In the genomic region with DNA sequence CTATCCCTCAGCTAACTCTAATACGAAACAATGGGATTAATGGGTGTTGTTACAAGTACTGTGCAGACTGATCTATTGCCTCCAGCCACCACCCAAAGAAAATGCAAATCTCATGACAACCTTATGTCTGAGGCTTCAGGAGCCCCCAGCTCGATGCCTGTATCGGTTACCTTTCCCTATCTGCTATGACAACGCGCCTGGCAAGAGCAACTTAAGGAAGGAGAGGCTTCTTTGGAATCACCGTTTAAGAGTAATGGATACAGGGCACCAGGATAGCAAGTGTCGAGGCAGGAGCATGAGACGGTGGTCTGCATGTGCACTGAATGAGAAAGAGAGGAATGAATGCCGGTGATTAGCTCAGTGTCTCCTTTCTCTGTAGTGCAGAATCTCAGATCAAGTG, we compare ENCODE assay signal across 29 mouse cellular contexts. TPM values are rescaled to one million over a fixed set of nuclear protein-coding genes. Genes with fewer than 3 reads are reported as not detected.
"Had no signal": no experiment of that assay in that cellular context is flagged by ENCODE, and none has a peak within 500 bp of the region (broad histone marks: within the 10 kb centered on the region; RNA-seq: fewer than 3 reads in every experiment).

No protein-coding gene starts in this region.

- H3K36me3 ChIP-seq: embryonic facial prominence, embryonic 12.5 days; embryonic facial prominence, embryonic 13.5 days; embryonic facial prominence, embryonic 15.5 days; forebrain, embryonic 10.5 days; forebrain, embryonic 12.5 days; forebrain, embryonic 15.5 days had no signal

- H3K4me2 ChIP-seq: embryonic facial prominence, embryonic 12.5 days; embryonic facial prominence, embryonic 13.5 days; embryonic facial prominence, embryonic 15.5 days; forebrain, embryonic 12.5 days; forebrain, embryonic 13.5 days; forebrain, embryonic 15.5 days; heart, embryonic 11.5 days had no signal

- ATAC-seq: forebrain, embryonic 13.5 days; forebrain, embryonic 15.5 days; forebrain, embryonic 16.5 days; forebrain, postnatal 0 days had no signal

- H3K4me1 ChIP-seq: embryonic facial prominence, embryonic 12.5 days; embryonic facial prominence, embryonic 13.5 days; embryonic facial prominence, embryonic 15.5 days; forebrain, embryonic 15.5 days had no signal

- H3K27me3 ChIP-seq: embryonic facial prominence, embryonic 12.5 days; embryonic facial prominence, embryonic 13.5 days; embryonic facial prominence, embryonic 15.5 days; forebrain, embryonic 12.5 days; forebrain, embryonic 13.5 days; forebrain, embryonic 15.5 days had no signal

- H3K9ac ChIP-seq: embryonic facial prominence, embryonic 12.5 days; embryonic facial prominence, embryonic 13.5 days; embryonic facial prominence, embryonic 15.5 days; forebrain, embryonic 12.5 days; forebrain, embryonic 13.5 days; forebrain, embryonic 15.5 days; forebrain, postnatal 0 days had no signal

- H3K27ac ChIP-seq: embryonic facial prominence, embryonic 12.5 days; embryonic facial prominence, embryonic 13.5 days; embryonic facial prominence, embryonic 15.5 days; forebrain, embryonic 10.5 days; forebrain, embryonic 12.5 days; forebrain, embryonic 13.5 days; forebrain, embryonic 15.5 days; gastrocnemius, adult 2 months had no signal

- H3K9me3 ChIP-seq: embryonic facial prominence, embryonic 12.5 days; embryonic facial prominence, embryonic 13.5 days; embryonic facial prominence, embryonic 15.5 days; forebrain, embryonic 10.5 days; forebrain, embryonic 12.5 days; forebrain, embryonic 13.5 days; forebrain, embryonic 15.5 days had no signal

- H3K4me3 ChIP-seq: embryonic facial prominence, embryonic 12.5 days; embryonic facial prominence, embryonic 13.5 days; embryonic facial prominence, embryonic 15.5 days; erythroblast, embryonic 14.5 days; forebrain, embryonic 10.5 days; forebrain, embryonic 12.5 days; forebrain, embryonic 13.5 days; forebrain, embryonic 15.5 days; gastrocnemius, adult 2 months had no signal

- DNase-seq: cerebellum, adult 18-20 months; cerebellum, adult 2 months; cerebellum, adult 8-10 months; cerebellum, adult 9-10 months; cerebellum, adult 9-11 months; cerebellum, postnatal 10 days; cerebellum, postnatal 14 days; cerebellum, postnatal 25 days; cerebellum, postnatal 36 days; embryo, embryonic 11 days; forebrain, postnatal 0 days; gastrocnemius, adult 2 months; gastrocnemius, postnatal 10 days; gastrocnemius, postnatal 14 days; gastrocnemius, postnatal 25 days; gastrocnemius, postnatal 36 days; heart, adult 18-20 months had no signal

RNA-seq across cellular contexts. Expression of a gene that starts 32.3 kb away (rescaled TPM):
- total RNA-seq: common myeloid progenitor, adult 5-6 weeks; granulocyte monocyte progenitor cell, adult 5-6 weeks had no signal
- polyA plus RNA-seq: erythroblast, embryonic 14.5 days had no signal
